Mouse (Mus musculus) heart, postnatal 0 days (tissue): ENCODE measurements around the gene Fem1b. TPM values are rescaled to one million over a fixed set of nuclear protein-coding genes. Genes with fewer than 3 reads are reported as not detected.

Experiments used
- ATAC-seq: fragments of 200-750 bp; cut with Nextera tagmentation; 2 replicates; pipeline ENCODE4 v1.8.0; 2017; ENCODE audit warnings: low read depth, moderate number of reproducible peaks, moderate library complexity; ENCODE audit not compliant: insufficient read depth
- DNase-seq: peaks from one replicate; pipeline ENCODE4 v3.0.0-alpha.2; 2016; ENCODE audit warnings: low spot score
- H3K27ac ChIP-seq: fragments of 300-500 bp; sonication (generic); 2 replicates; pipeline ENCODE4 v1.5.1; 2014; ENCODE audit warnings: low read depth, mild to moderate bottlenecking
- H3K27me3 ChIP-seq: fragments of 300-500 bp; sonication (generic); 2 replicates; pipeline ENCODE4 v1.6.1; 2014; ENCODE audit warnings: low read length, mixed read lengths; ENCODE audit not compliant: control insufficient read depth, insufficient read depth
- H3K36me3 ChIP-seq: fragments of 300-500 bp; sonication (generic); replicated peaks from 2 replicates; pipeline ENCODE4 v1.6.1; 2014; ENCODE audit warnings: low read length, mixed read lengths; ENCODE audit not compliant: control insufficient read depth, insufficient read depth
- H3K4me1 ChIP-seq: fragments of 300-500 bp; sonication (generic); 2 replicates; pipeline ENCODE4 v1.6.1; 2014; ENCODE audit warnings: antibody characterized with exemption; ENCODE audit not compliant: control insufficient read depth, insufficient read depth
- H3K4me2 ChIP-seq: fragments of 300-500 bp; sonication (generic); 2 replicates; pipeline ENCODE4 v1.6.1; 2014; ENCODE audit warnings: low read depth, mild to moderate bottlenecking, low read length, moderate library complexity
- H3K4me3 ChIP-seq: fragments of 300-500 bp; sonication (generic); 2 replicates; pipeline ENCODE4 v1.5.1; 2014; ENCODE audit warnings: low read depth, low read length
- H3K9ac ChIP-seq: fragments of 300-500 bp; sonication (generic); replicated peaks from 2 replicates; pipeline ENCODE4 v1.6.1; 2014; ENCODE audit warnings: low read depth, low read length, mixed read lengths
- H3K9me3 ChIP-seq: fragments of 300-500 bp; sonication (generic); replicated peaks from 2 replicates; pipeline ENCODE4 v1.6.1; 2016; ENCODE audit warnings: low read length; ENCODE audit not compliant: control insufficient read depth
- CTCF ChIP-seq: IDR thresholded peaks from 2 replicates; pipeline ENCODE4 v1.5.1; 2016; ENCODE audit warnings: antibody characterized with exemption, control low read depth, low read depth
- EP300 ChIP-seq: IDR thresholded peaks from 2 replicates; pipeline ENCODE4 v1.6.1; 2016; ENCODE audit warnings: antibody characterized with exemption, low read depth
- WGBS: fragments of 180-500 bp; shearing (Covaris S2); extraction: QIAGEN DNeasy Blood & Tissue Kit; methylation state at CpG from one replicate; pipeline ENCODE4 v1.1.7; 2014; 5-methylcytosine and 5-hydroxymethylcytosine counted together
- polyA plus RNA-seq: library from polyadenylated mRNA; unstranded; fragments of >200 nt; fragmentation: Nextera tagmentation; extraction: Ambion mirVana; gene quantifications from 2 replicates; pipeline ENCODE4 v1.2.1, GENCODE M21; 2015
- total RNA-seq: library from RNA; depleted of rRNA; stranded (reverse); fragments of >200 nt; gene quantifications from 2 replicates; pipeline ENCODE4 v1.2.3, GENCODE M21; 2014; ENCODE audit warnings: low replicate concordance

Fem1b gene
- total and polyA plus RNA-seq, 2 experiments from 2014 or later, result 6.8 to 28.9 TPM

- no peak for DNase-seq
- ATAC-seq, result no peak
- 64% methylated on average over 4 of the region's 4 CpGs for WGBS
Observed at GRCm38 (mm10) chr9:62817828-62818614, 6.3 kb upstream of the Fem1b start.

GRCm38 (mm10) chr9:62817099-62817571, 5.4 kb upstream of the Fem1b start:
- Histone ChIP-seq H3K36me3 (no peaks in the 10 kb centered on the region), H3K4me2 (peak overlapping the region; percentile 34; the same call in 1 of the 2 replicates), H3K4me1 (peaks cover 24% of the 10 kb centered on the region), H3K27ac (peak overlapping the region; percentile 69), H3K4me3 (no peak overlapping the region), H3K27me3 (no peaks in the 10 kb centered on the region), H3K9ac (no peak overlapping the region), H3K9me3 (no peaks in the 10 kb centered on the region)
- 26% methylated on average over 12 of the region's 12 CpGs for WGBS
- no peak for TF ChIP-seq EP300
- no peak for TF ChIP-seq CTCF
- DNase-seq (peak; percentile 71), ATAC-seq (peak; percentile 54)

More at GRCm38 (mm10) chr9:62817828-62818614, 6.3 kb upstream of the Fem1b start:
- TF ChIP-seq CTCF (no peak), EP300 (no peak)
- Histone ChIP-seq H3K36me3 (no peaks in the 10 kb centered on the region), H3K27ac (peak overlapping the region; percentile 69), H3K27me3 (no peaks in the 10 kb centered on the region), H3K4me2 (no peak overlapping the region), H3K4me1 (peaks cover 18% of the 10 kb centered on the region), H3K9me3 (no peaks in the 10 kb centered on the region), H3K4me3 (no peak overlapping the region), H3K9ac (no peak overlapping the region)

GRCm38 (mm10) chr9:62816323-62817098, 4.8 kb upstream of the Fem1b start:
- no peaks in the 10 kb centered on the region for H3K27me3 ChIP-seq
- ATAC-seq (no peak), DNase-seq (no peak)
- no peaks in the 10 kb centered on the region for H3K36me3 ChIP-seq
- H3K27ac ChIP-seq, result peak overlapping the region; percentile 69
- no peaks in the 10 kb centered on the region for H3K9me3 ChIP-seq
- no peak overlapping the region for H3K9ac ChIP-seq
- peaks cover 26% of the 10 kb centered on the region for H3K4me1 ChIP-seq
- H3K4me2 ChIP-seq, result peak overlapping the region; percentile 34; the same call in 1 of the 2 replicates
- TF ChIP-seq EP300 (no peak), CTCF (no peak)
- WGBS, result 53% methylated on average over 9 of the region's 9 CpGs
- H3K4me3 ChIP-seq, result no peak overlapping the region

GRCm38 (mm10) chr9:62814751-62815150, 3.0 kb upstream of the Fem1b start:
- 73% methylated on average over 2 of the region's 2 CpGs for WGBS
- Histone ChIP-seq H3K4me3 (no peak overlapping the region), H3K36me3 (no peaks in the 10 kb centered on the region), H3K9me3 (no peaks in the 10 kb centered on the region), H3K4me1 (peaks cover 33% of the 10 kb centered on the region), H3K27ac (no peak overlapping the region), H3K27me3 (no peaks in the 10 kb centered on the region), H3K9ac (no peak overlapping the region), H3K4me2 (no peak overlapping the region)
- TF ChIP-seq CTCF, result no peak
- TF ChIP-seq EP300, result no peak
- ATAC-seq (no peak), DNase-seq (no peak)

- DNase-seq (peak; percentile 38), ATAC-seq (peak; percentile 27; the same call in 1 of the 2 replicates)
- H3K27me3 ChIP-seq, result no peaks in the 10 kb centered on the region
- H3K4me3 ChIP-seq, result peak overlapping the region; percentile 97
- no peaks in the 10 kb centered on the region for H3K36me3 ChIP-seq
- 14% methylated on average over 14 of the region's 14 CpGs for WGBS
- H3K4me2 ChIP-seq, result peak overlapping the region; percentile 94
- H3K27ac ChIP-seq, result peak overlapping the region; percentile 98
- H3K9ac ChIP-seq, result peak overlapping the region; percentile 94
- TF ChIP-seq EP300 (no peak), CTCF (no peak)
- H3K9me3 ChIP-seq, result no peaks in the 10 kb centered on the region
- H3K4me1 ChIP-seq, result peaks cover 32% of the 10 kb centered on the region
Observed at GRCm38 (mm10) chr9:62812216-62813049, 699 bp upstream of the Fem1b start.
